Mouse (Mus musculus) forebrain, postnatal 0 days (tissue): ENCODE data around the gene Olfr12. TPM values are rescaled to one million over a fixed set of nuclear protein-coding genes. Genes with fewer than 3 reads are reported as not detected.

Experiments used
- ATAC-seq: fragments of 200-750 bp; cut with Nextera tagmentation; 2 replicates; pipeline ENCODE4 v1.8.0; 2017; ENCODE audit warnings: mild to moderate bottlenecking, moderate library complexity
- DNase-seq: peaks from one replicate; pipeline ENCODE4 v3.0.0-alpha.2; 2015
- H3K27ac ChIP-seq: fragments of 300-500 bp; sonication (generic); 2 replicates; pipeline ENCODE4 v1.5.1; 2014; ENCODE audit warnings: low read depth, mild to moderate bottlenecking, antibody characterized with exemption, low read length, moderate library complexity, mixed read lengths
- H3K27me3 ChIP-seq: fragments of 300-500 bp; sonication (generic); 2 replicates; pipeline ENCODE4 v1.6.1; 2014; ENCODE audit warnings: mild to moderate bottlenecking, low read length, mixed read lengths; ENCODE audit not compliant: insufficient read depth
- H3K36me3 ChIP-seq: fragments of 300-500 bp; sonication (generic); 2 replicates; pipeline ENCODE4 v1.6.1; 2014; ENCODE audit warnings: mild to moderate bottlenecking, moderate library complexity; ENCODE audit not compliant: insufficient read depth
- H3K4me1 ChIP-seq: fragments of 300-500 bp; sonication (generic); 2 replicates; pipeline ENCODE4 v1.6.1; 2014; ENCODE audit warnings: antibody characterized with exemption; ENCODE audit not compliant: insufficient read depth
- H3K4me2 ChIP-seq: fragments of 300-500 bp; sonication (generic); 2 replicates; pipeline ENCODE4 v1.6.1; 2014; ENCODE audit warnings: low read depth, mild to moderate bottlenecking, moderate library complexity
- H3K4me3 ChIP-seq: fragments of 300-500 bp; sonication (generic); 2 replicates; pipeline ENCODE4 v1.5.1; 2014; ENCODE audit warnings: low read depth, low read length, mixed read lengths
- H3K9ac ChIP-seq: fragments of 300-500 bp; sonication (generic); 2 replicates; pipeline ENCODE4 v1.6.1; 2014; ENCODE audit warnings: mild to moderate bottlenecking
- H3K9me3 ChIP-seq: fragments of 300-500 bp; sonication (generic); 2 replicates; pipeline ENCODE4 v1.6.1; 2016; ENCODE audit warnings: low read length
- CTCF ChIP-seq: sonication (generic); IDR thresholded peaks from 2 replicates; pipeline ENCODE4 v1.5.1; 2016; ENCODE audit warnings: antibody characterized with exemption, control low read depth, low read depth
- WGBS: fragments of 180-500 bp; shearing (Covaris S2); extraction: QIAGEN DNeasy Blood & Tissue Kit; methylation state at CpG from one replicate; pipeline ENCODE4 v1.1.7; 2014; 5-methylcytosine and 5-hydroxymethylcytosine counted together
- polyA plus RNA-seq: library from polyadenylated mRNA; unstranded; fragments of >200 nt; fragmentation: Nextera tagmentation; extraction: Ambion mirVana; gene quantifications from 2 replicates; pipeline ENCODE4 v1.2.1, GENCODE M21; 2015
- total RNA-seq: library from RNA; depleted of rRNA; stranded (reverse); fragments of >200 nt; gene quantifications from 2 replicates; pipeline ENCODE4 v1.2.3, GENCODE M21; 2014

Olfr12 gene
- total and polyA plus RNA-seq, 2 experiments from 2014 or later, result not detected

- no peak overlapping the region for H3K4me2 ChIP-seq
- TF ChIP-seq CTCF, result no peak
- H3K4me3 ChIP-seq, result no peak overlapping the region
- ATAC-seq (no peak), DNase-seq (no peak)
- peaks cover 9% of the 10 kb centered on the region for H3K4me1 ChIP-seq
- H3K27ac ChIP-seq, result no peak overlapping the region
- no peaks in the 10 kb centered on the region for H3K9me3 ChIP-seq
- H3K9ac ChIP-seq, result no peak overlapping the region
- no peaks in the 10 kb centered on the region for H3K27me3 ChIP-seq
- 87% methylated on average over 3 of the region's 3 CpGs for WGBS
- peaks cover 38% of the 10 kb centered on the region for H3K36me3 ChIP-seq
These were observed 20.6 kb downstream of the Olfr12 start for GRCm38 (mm10) chr1:92638181-92638580.

GRCm38 (mm10) chr1:92638736-92639135, 21.1 kb downstream of the Olfr12 start:
- no peak overlapping the region for H3K4me3 ChIP-seq
- WGBS, result 94% methylated on average over 4 of the region's 4 CpGs
- H3K9me3 ChIP-seq, result no peaks in the 10 kb centered on the region
- ATAC-seq (no peak), DNase-seq (no peak)
- TF ChIP-seq CTCF, result no peak
- peaks cover 38% of the 10 kb centered on the region for H3K36me3 ChIP-seq
- H3K4me2 ChIP-seq, result no peak overlapping the region
- no peak overlapping the region for H3K27ac ChIP-seq
- H3K4me1 ChIP-seq, result peaks cover 9% of the 10 kb centered on the region
- no peaks in the 10 kb centered on the region for H3K27me3 ChIP-seq
- H3K9ac ChIP-seq, result no peak overlapping the region

- ATAC-seq (no peak), DNase-seq (no peak)
- Histone ChIP-seq H3K27me3 (no peaks in the 10 kb centered on the region), H3K4me1 (peaks cover 9% of the 10 kb centered on the region), H3K4me2 (peak overlapping the region; percentile 97; the same call in 1 of the 2 replicates), H3K9ac (peak overlapping the region; percentile 95; the same call in 1 of the 2 replicates), H3K9me3 (no peaks in the 10 kb centered on the region), H3K4me3 (no peak overlapping the region), H3K36me3 (peaks cover 38% of the 10 kb centered on the region), H3K27ac (no peak overlapping the region)
- no peak for TF ChIP-seq CTCF
- WGBS, result 90% methylated on average over 6 of the region's 6 CpGs
These were observed 22.8 kb downstream of the Olfr12 start for GRCm38 (mm10) chr1:92640393-92640792.

- Histone ChIP-seq H3K9me3 (no peaks in the 10 kb centered on the region), H3K4me1 (peaks cover 9% of the 10 kb centered on the region), H3K9ac (peak within 1 kb of the TSS; percentile 95), H3K27me3 (no peaks in the 10 kb centered on the region), H3K27ac (peak within 1 kb of the TSS; percentile 88), H3K4me2 (peak within 1 kb of the TSS; percentile 97), H3K4me3 (peak within 1 kb of the TSS; percentile 89), H3K36me3 (peaks cover 27% of the 10 kb centered on the region)
- ATAC-seq, result peak; percentile 98
- peak; percentile 93 for DNase-seq
- 2% methylated on average over 50 of the region's 50 CpGs for WGBS
- TF ChIP-seq CTCF, result no peak
These were observed 24.1 kb downstream of the Olfr12 start, which contains the start of gene Cops9 for GRCm38 (mm10) chr1:92641514-92642272. Gene Cops9, minus strand, starts transcription at chr1:92641985.

GRCm38 (mm10) chr1:92643691-92644090, 26.1 kb downstream of the Olfr12 start:
- Histone ChIP-seq H3K36me3 (peaks cover 8% of the 10 kb centered on the region), H3K27ac (no peak overlapping the region), H3K4me1 (peaks cover 9% of the 10 kb centered on the region), H3K9ac (no peak overlapping the region), H3K4me2 (no peak overlapping the region), H3K27me3 (no peaks in the 10 kb centered on the region; the same call in 1 of the 2 replicates), H3K9me3 (no peaks in the 10 kb centered on the region), H3K4me3 (no peak overlapping the region)
- ATAC-seq (no peak), DNase-seq (no peak)
- WGBS, result 78% methylated on average over 4 of the region's 4 CpGs
- TF ChIP-seq CTCF, result no peak

GRCm38 (mm10) chr1:92644916-92645315, 27.3 kb downstream of the Olfr12 start:
- DNase-seq (no peak), ATAC-seq (no peak)
- Histone ChIP-seq H3K9ac (no peak overlapping the region), H3K36me3 (no peaks in the 10 kb centered on the region), H3K4me3 (no peak overlapping the region), H3K27me3 (no peaks in the 10 kb centered on the region; the same call in 1 of the 2 replicates), H3K4me1 (peaks cover 9% of the 10 kb centered on the region), H3K4me2 (no peak overlapping the region), H3K9me3 (no peaks in the 10 kb centered on the region), H3K27ac (no peak overlapping the region)
- 83% methylated on average over 5 of the region's 5 CpGs for WGBS
- TF ChIP-seq CTCF, result no peak

GRCm38 (mm10) chr1:92646111-92646510, 28.5 kb downstream of the Olfr12 start:
- Histone ChIP-seq H3K27ac (no peak overlapping the region), H3K27me3 (no peaks in the 10 kb centered on the region; the same call in 1 of the 2 replicates), H3K4me3 (no peak overlapping the region), H3K4me2 (no peak overlapping the region), H3K9ac (no peak overlapping the region), H3K4me1 (0 out of 2 replicates have a peak, but pooled peaks cover under 1% of the 10 kb centered on the region), H3K9me3 (no peaks in the 10 kb centered on the region), H3K36me3 (no peaks in the 10 kb centered on the region)
- no peak for DNase-seq
- ATAC-seq, result no peak
- 52% methylated on average over 2 of the region's 2 CpGs for WGBS
- no peak for TF ChIP-seq CTCF
